Mouse (Mus musculus) ES-E14 (cell line): ENCODE data around the gene Pigu.

ENCODE experiments used
- CHD2 ChIP-seq: IDR thresholded peaks from 2 replicates; pipeline ENCODE4 v1.6.1; 2014; ENCODE audit warnings: mild to moderate bottlenecking, low read depth, low read length, inconsistent platforms
- HCFC1 ChIP-seq: IDR thresholded peaks from 2 replicates; pipeline ENCODE4 v1.6.1; 2012; ENCODE audit warnings: low read length, inconsistent platforms, borderline replicate concordance; ENCODE audit not compliant: insufficient read depth
- ZC3H11A ChIP-seq: IDR thresholded peaks from 2 replicates; pipeline ENCODE4 v1.6.1; 2012; ENCODE audit warnings: low read depth, mild to moderate bottlenecking, inconsistent platforms, low read length, borderline replicate concordance
- ZNF384 ChIP-seq: IDR thresholded peaks from 2 replicates; pipeline ENCODE4 v1.6.1; 2012; ENCODE audit warnings: low read depth, low read length, inconsistent platforms

DNA sequence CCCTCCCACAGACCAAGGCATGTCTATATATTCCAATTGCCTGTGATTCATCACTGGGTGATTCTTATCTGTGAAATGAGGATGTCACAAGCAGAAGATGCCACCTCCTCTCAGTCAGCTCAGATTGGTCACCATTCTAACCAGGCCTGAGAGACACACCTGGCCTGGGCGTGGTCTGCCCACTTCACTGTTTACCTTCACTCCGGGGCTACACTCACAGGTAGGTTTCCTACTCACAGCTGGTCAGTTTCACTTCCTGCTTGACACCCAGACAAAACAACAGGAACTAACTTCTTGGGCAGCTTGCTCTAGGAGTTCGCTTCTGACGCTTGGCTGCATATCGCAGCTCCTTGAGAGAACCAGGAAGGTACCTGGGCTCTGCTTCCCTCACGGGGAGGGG lies 61.8 kb downstream of the Pigu start:
- TF ChIP-seq ZC3H11A (no peak), ZNF384 (no peak), HCFC1 (no peak), CHD2 (no peak)
